Mouse (Mus musculus) cerebellum, adult 2 months (tissue): ENCODE measurements at regions not wholly inside any gene's neighbourhood (a gene's known extent, or its start where the extent isn't known, plus 50 kb on each side); places are given as distances from the start of the nearest gene placed in this dataset.

ENCODE experiments used
- CTCF ChIP-seq: fragments of 200-500 bp; IDR thresholded peaks from 2 replicates; pipeline ENCODE4 v1.5.1; 2011; ENCODE audit warnings: low read depth, mild to moderate bottlenecking, control low read depth, low read length, moderate library complexity, borderline replicate concordance; ENCODE audit not compliant: insufficient read depth
- POLR2A ChIP-seq: fragments of 200-500 bp; IDR thresholded peaks from 2 replicates; pipeline ENCODE4 v1.6.1; 2011; ENCODE audit warnings: low read length, control low read depth, borderline replicate concordance; ENCODE audit not compliant: insufficient read depth

DNA sequence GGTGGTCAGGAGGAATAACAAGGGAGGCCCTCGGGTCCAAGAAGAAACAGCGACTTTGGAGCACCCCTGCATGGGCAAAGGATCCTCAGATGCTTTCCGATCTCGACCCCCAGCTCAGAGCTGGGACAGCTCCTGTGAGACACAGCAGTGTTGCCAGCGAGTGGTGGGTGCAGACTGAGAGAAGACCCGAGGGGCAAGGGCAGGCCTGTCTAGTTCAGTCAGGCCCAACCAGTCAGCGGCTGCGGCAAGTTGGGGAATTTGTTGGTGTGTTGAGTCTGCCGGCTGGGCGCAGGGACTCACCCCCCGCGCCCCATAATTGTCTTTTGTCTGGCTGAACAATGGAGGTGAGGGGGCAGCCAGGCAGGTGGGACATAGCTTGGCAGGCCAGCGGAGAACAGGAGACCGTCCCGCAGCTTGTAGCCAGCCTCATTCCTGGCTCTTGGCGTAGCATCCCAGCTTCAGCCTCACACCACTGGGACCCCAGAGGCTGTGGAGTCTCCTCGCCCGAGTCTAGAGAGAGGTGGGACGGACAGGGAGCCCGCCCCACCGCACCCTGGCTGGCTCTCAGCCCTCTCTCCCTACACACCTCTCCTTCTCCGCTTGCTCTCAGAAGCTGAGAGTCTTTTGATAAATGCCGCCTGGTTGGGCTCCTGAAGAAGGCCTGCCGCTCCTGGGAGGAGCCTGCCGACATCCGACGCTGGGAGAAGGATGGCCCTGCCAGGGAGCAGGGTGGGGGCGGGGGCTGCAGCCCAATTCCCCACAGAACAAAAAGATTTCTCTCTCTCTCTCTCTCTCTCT, 96.5 kb upstream of the Pja1 start:
- TF ChIP-seq POLR2A (no peak), CTCF (no peak)
